Mouse (Mus musculus): ENCODE measurements around the gene Adcy4.

Adcy4 gene

GRCm38 (mm10) chr14:55719737-55720136 is 64.2 kb downstream of the Adcy4 start:
- no peak for DNase-seq (ENCODE audit: low spot score in 2 of 2)
